Mouse (Mus musculus): ENCODE results near the gene Anapc7. TPM values are rescaled to one million over a fixed set of nuclear protein-coding genes. Genes with fewer than 3 reads are reported as not detected.
"Not testable (repeated sequence)": the region's sequence is repeated elsewhere in the genome, so short reads cannot be mapped to it uniquely, and the experiment has no call there.

Gene Anapc7
- polyA plus RNA-seq, 1 experiment from 2014 or later, result 66.8 TPM

DNA sequence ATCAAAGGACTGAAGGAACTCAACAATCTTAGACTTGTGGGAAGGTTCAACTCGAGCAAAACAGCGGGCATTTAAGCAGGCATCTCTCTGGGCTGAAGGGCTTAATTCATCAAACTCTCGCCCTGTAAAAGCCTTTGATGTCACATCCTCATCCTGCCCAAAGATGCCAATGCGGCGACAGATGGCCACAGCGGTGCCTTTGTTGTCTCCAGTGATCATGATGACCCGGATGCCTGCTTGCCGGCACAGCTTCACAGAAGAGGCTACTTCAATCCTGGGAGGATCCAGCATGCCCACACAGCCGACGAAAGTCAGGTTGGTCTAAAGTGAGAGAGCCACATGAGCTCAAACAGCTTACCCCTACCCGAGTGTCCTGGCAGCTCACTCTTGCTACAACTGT, 39.2 kb downstream of the Anapc7 start:
- peaks cover 100% of the 10 kb centered on the region for H3K36me3 ChIP-seq
- no peaks in the 10 kb centered on the region for H3K9me3 ChIP-seq (replicated peaks)
- no peak overlapping the region for H3K4me3 ChIP-seq
- no peaks in the 10 kb centered on the region for H3K4me1 ChIP-seq
- H3K27me3 ChIP-seq (ENCODE audit: low read depth, poor library complexity, severe bottlenecking), result no peaks in the 10 kb centered on the region
- 80% methylated on average over 11 of the region's 11 CpGs for WGBS
- no peak overlapping the region for H3K27ac ChIP-seq
- no peak for DNase-seq (ENCODE audit: low spot score)

GRCm38 (mm10) chr5:122461431-122461830, 39.9 kb downstream of the Anapc7 start:
- H3K27me3 ChIP-seq (ENCODE audit: low read depth, poor library complexity, severe bottlenecking), result no peaks in the 10 kb centered on the region

DNA sequence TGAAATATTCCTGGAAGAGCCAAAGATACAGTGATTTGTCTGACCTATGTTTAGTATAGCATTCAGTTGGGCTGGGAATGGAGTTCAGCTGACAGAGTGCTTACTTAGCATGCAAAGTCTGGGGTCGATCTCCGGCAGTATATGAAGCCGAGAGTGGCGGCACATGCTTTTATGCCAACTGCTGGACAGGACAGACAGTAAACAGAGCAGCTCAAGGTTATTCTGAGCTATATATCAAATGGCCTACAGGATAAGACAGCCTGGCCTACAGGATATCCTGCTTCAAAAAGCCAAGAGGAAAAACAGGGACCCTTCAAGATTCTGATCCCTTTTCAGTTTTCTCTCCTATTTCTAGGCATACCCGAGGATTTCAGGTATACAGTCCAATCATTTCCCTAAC, 50.2 kb downstream of the Anapc7 start:
- H3K4me3 ChIP-seq, result no peak overlapping the region
- 92% methylated on average over 5 of the region's 5 CpGs for WGBS
- no peak for DNase-seq (ENCODE audit: low spot score)
- no peaks in the 10 kb centered on the region for H3K4me1 ChIP-seq
- no peaks in the 10 kb centered on the region for H3K27me3 ChIP-seq (ENCODE audit: low read depth, poor library complexity, severe bottlenecking)
- H3K27ac ChIP-seq, result no peak overlapping the region
- H3K36me3 ChIP-seq, result peaks cover 100% of the 10 kb centered on the region
- no peaks in the 10 kb centered on the region for H3K9me3 ChIP-seq (replicated peaks)

More at GRCm38 (mm10) chr5:122461431-122461830, 39.9 kb downstream of the Anapc7 start:
- peaks cover 100% of the 10 kb centered on the region for H3K36me3 ChIP-seq
- H3K27ac ChIP-seq, result no peak overlapping the region
- H3K4me1 ChIP-seq, result no peaks in the 10 kb centered on the region
- DNase-seq (ENCODE audit: low spot score), result no peak
- no peaks in the 10 kb centered on the region for H3K9me3 ChIP-seq (replicated peaks)
- 94% methylated on average over 9 of the region's 9 CpGs for WGBS
- no peak overlapping the region for H3K4me3 ChIP-seq

DNA sequence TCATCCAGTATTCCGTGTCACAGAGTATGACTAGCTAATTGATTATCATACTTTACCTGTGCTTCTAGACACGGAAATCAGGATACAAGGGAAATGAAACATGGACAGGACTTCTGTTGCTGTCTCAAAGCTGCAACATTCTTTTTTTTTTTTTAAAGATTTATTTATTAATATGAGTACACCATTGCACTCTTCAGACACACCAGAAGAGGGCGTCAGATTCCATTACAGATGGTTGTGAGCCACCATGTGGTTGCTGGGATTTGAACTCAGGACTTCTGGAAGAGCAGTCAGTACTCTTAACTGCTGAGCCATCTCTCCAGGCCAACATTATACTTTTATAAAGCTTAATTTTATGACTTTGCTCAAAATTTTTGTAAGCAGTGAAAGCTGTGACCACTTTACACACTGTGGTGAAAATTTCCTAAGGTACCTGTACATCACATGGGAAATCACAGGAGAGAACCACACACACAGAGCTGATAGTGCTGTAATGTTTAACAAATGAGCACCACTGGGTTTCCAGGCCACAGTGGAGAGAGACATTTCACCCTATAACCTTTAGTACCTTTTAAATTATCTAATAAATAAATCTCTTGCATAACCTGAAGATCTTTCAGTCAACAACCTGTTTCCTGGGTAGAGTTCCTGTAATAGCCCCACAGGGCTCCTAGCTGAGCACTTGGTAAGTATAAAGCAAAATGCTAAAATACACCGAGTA, 53.3 kb downstream of the Anapc7 start:
- Histone ChIP-seq H3K36me3 (peaks cover 100% of the 10 kb centered on the region), H3K27me3 (ENCODE audit: low read depth, poor library complexity, severe bottlenecking) (no peaks in the 10 kb centered on the region), H3K4me3 (no peak overlapping the region), H3K27ac (no peak overlapping the region), H3K4me1 (no peaks in the 10 kb centered on the region), H3K9me3 (replicated peaks) (no peaks in the 10 kb centered on the region)
- 86% methylated on average over 4 of the region's 4 CpGs for WGBS
- no peak for DNase-seq (ENCODE audit: low spot score)

- H3K27me3 ChIP-seq (ENCODE audit: low read depth, poor library complexity, severe bottlenecking), result no peaks in the 10 kb centered on the region
- 75% methylated on average over 3 of the region's 3 CpGs for WGBS
- H3K4me1 ChIP-seq, result no peaks in the 10 kb centered on the region
- H3K27ac ChIP-seq, result no peak overlapping the region
- H3K9me3 ChIP-seq (replicated peaks), result no peaks in the 10 kb centered on the region
- no peak for DNase-seq (ENCODE audit: low spot score)
- H3K4me3 ChIP-seq, result no peak overlapping the region
- H3K36me3 ChIP-seq, result peaks cover 99% of the 10 kb centered on the region
Observed at GRCm38 (mm10) chr5:122476078-122476477, 54.6 kb downstream of the Anapc7 start.

- no peaks in the 10 kb centered on the region for H3K27me3 ChIP-seq (ENCODE audit: low read depth, poor library complexity, severe bottlenecking)
- no peaks in the 10 kb centered on the region for H3K9me3 ChIP-seq (replicated peaks)
- WGBS, result 93% methylated on average over 3 of the region's 3 CpGs
- H3K4me3 ChIP-seq, result no peak overlapping the region
- H3K27ac ChIP-seq, result no peak overlapping the region
- peaks cover 99% of the 10 kb centered on the region for H3K36me3 ChIP-seq
- no peak for DNase-seq (ENCODE audit: low spot score)
- H3K4me1 ChIP-seq, result no peaks in the 10 kb centered on the region
Observed at GRCm38 (mm10) chr5:122477492-122477891, 56.0 kb downstream of the Anapc7 start.

DNA sequence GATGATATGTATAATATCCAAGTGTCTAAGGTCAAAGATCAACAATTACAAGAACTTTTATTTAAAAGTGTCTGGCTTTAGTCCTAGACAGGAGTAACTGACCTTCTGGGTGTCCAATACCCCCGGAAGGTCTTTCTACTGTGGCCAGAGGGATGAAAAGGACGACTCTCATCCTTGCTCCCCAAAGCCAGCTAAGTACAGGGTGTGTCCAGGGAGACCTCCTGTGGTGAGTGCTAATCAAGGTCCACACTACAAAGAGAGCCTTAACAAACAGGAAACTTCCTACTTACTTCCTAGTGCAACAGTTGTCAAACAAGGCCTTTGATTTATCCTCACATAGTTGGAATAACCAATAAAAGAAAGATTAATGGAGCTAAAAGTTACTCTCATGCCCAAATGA, 57.6 kb downstream of the Anapc7 start:
- H3K36me3 ChIP-seq, result peaks cover 99% of the 10 kb centered on the region
- H3K4me1 ChIP-seq, result no peaks in the 10 kb centered on the region
- no peaks in the 10 kb centered on the region for H3K27me3 ChIP-seq (ENCODE audit: low read depth, poor library complexity, severe bottlenecking)
- H3K9me3 ChIP-seq (replicated peaks), result no peaks in the 10 kb centered on the region
- 61% methylated on average over 2 of the region's 2 CpGs for WGBS
- H3K27ac ChIP-seq, result no peak overlapping the region
- no peak overlapping the region for H3K4me3 ChIP-seq
- no peak for DNase-seq (ENCODE audit: low spot score)

- H3K4me1 ChIP-seq, result no peaks in the 10 kb centered on the region
- no peaks in the 10 kb centered on the region for H3K27me3 ChIP-seq (ENCODE audit: low read depth, poor library complexity, severe bottlenecking)
- WGBS, result 90% methylated on average over 5 of the region's 5 CpGs
- no peaks in the 10 kb centered on the region for H3K9me3 ChIP-seq (replicated peaks)
- H3K4me3 ChIP-seq, result no peak overlapping the region
- no peak overlapping the region for H3K27ac ChIP-seq
- H3K36me3 ChIP-seq, result peaks cover 99% of the 10 kb centered on the region
- no peak for DNase-seq (ENCODE audit: low spot score)
Observed at GRCm38 (mm10) chr5:122481844-122482243, 60.4 kb downstream of the Anapc7 start.

GRCm38 (mm10) chr5:122482733-122483391, 61.4 kb downstream of the Anapc7 start:
- Histone ChIP-seq H3K4me3 (no peak overlapping the region), H3K4me1 (no peaks in the 10 kb centered on the region), H3K9me3 (replicated peaks) (no peaks in the 10 kb centered on the region), H3K27ac (no peak overlapping the region), H3K27me3 (ENCODE audit: low read depth, poor library complexity, severe bottlenecking) (no peaks in the 10 kb centered on the region), H3K36me3 (peaks cover 99% of the 10 kb centered on the region)
- 87% methylated on average over 6 of the region's 6 CpGs for WGBS
- no peak for DNase-seq (ENCODE audit: low spot score)

GRCm38 (mm10) chr5:122486243-122486642, 64.8 kb downstream of the Anapc7 start:
- DNase-seq (ENCODE audit: low spot score); H3K9me3 ChIP-seq (replicated peaks); H3K4me1 ChIP-seq; H3K27ac ChIP-seq; H3K4me3 ChIP-seq; H3K27me3 ChIP-seq (ENCODE audit: low read depth, poor library complexity, severe bottlenecking): not testable (repeated sequence)
- whole genome bisulfite sequencing, result 79% methylated on average over 5 of the region's 5 CpGs
- peaks cover 100% of the 10 kb centered on the region for H3K36me3 ChIP-seq

GRCm38 (mm10) chr5:122487825-122488224, 66.3 kb downstream of the Anapc7 start:
- peaks cover 100% of the 10 kb centered on the region for H3K36me3 ChIP-seq
- no peak overlapping the region for H3K4me3 ChIP-seq
- H3K9me3 ChIP-seq (replicated peaks), result no peaks in the 10 kb centered on the region
- H3K27ac ChIP-seq, result no peak overlapping the region
- 94% methylated on average over 6 of the region's 6 CpGs for WGBS
- H3K4me1 ChIP-seq, result no peaks in the 10 kb centered on the region
- no peak for DNase-seq (ENCODE audit: low spot score)
- no peaks in the 10 kb centered on the region for H3K27me3 ChIP-seq (ENCODE audit: low read depth, poor library complexity, severe bottlenecking)

DNA sequence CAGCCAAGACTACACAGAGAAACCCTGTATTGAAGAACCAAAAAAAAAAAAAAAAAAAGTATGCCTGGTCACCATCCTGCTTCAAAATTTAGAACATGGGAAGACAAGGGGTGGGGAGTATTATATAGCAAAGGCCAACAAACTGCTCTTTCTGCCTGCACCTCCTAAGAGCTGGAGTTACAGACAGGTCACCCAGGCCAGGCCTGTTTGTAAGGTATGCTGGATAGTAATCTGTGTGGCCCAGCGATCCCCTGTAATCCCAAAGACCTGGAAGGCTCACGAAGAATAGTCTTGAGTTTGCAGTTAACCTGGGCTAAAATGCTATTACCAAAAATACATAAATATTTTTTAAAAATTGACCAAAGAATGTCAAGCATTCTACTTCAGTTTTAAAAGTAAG, 68.7 kb downstream of the Anapc7 start:
- Histone ChIP-seq H3K4me3 (no peak overlapping the region), H3K36me3 (peaks cover 100% of the 10 kb centered on the region), H3K4me1 (no peaks in the 10 kb centered on the region), H3K9me3 (replicated peaks) (no peaks in the 10 kb centered on the region), H3K27ac (no peak overlapping the region), H3K27me3 (ENCODE audit: low read depth, poor library complexity, severe bottlenecking) (no peaks in the 10 kb centered on the region)
- no peak for DNase-seq (ENCODE audit: low spot score)
- 96% methylated on average over 2 of the region's 2 CpGs for WGBS

GRCm38 (mm10) chr5:122491385-122491784, 69.9 kb downstream of the Anapc7 start:
- WGBS, result 91% methylated on average over 10 of the region's 10 CpGs
- DNase-seq (ENCODE audit: low spot score), result no peak
- peaks cover 100% of the 10 kb centered on the region for H3K36me3 ChIP-seq
- H3K4me1 ChIP-seq, result no peaks in the 10 kb centered on the region
- H3K9me3 ChIP-seq (replicated peaks), result no peaks in the 10 kb centered on the region
- H3K4me3 ChIP-seq, result no peak overlapping the region
- H3K27ac ChIP-seq, result no peak overlapping the region
- H3K27me3 ChIP-seq (ENCODE audit: low read depth, poor library complexity, severe bottlenecking), result no peaks in the 10 kb centered on the region
